Mouse (Mus musculus): ENCODE data around the gene Enox1. TPM values are rescaled to one million over a fixed set of nuclear protein-coding genes. Genes with fewer than 3 reads are reported as not detected.

Enox1 gene
- total RNA-seq, 2 experiments from 2014 or later: 52.0 to 52.2 TPM

DNA sequence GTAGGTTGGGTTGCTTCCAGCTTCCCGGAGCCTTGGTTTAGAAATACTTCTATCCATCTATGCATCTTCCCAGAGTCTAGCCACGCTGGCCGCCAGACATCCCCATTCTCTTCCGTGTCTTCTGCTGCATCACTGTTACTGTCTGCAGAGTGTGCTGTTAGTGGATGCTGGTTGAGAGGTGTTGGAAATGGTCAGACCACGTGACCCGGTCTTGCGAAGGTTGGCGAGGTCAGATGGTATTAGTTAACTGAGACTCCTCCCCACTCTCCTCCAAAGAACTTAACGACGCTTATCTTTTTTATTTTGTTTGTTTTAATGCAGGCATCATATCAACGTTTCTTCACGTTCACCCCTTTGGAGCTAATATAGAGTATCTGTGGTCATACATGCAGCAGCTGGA lies 550.7 kb downstream of the Enox1 start:
- Histone ChIP-seq H3K27ac (no peak overlapping the region; the same call in 1 of the 2 replicates), H3K4me3 (no peak overlapping the region)
- no peak for TF ChIP-seq CTCF (IDR thresholded peaks at IDR 0.05)
- intact Hi-C loops (cut with DNase I): no loop called here
- DNase-seq (ENCODE audit: extremely low spot score in 1 of 2, low spot score in 2 of 2): no peak

- DNase-seq (ENCODE audit: extremely low spot score in 1 of 2, low spot score in 2 of 2): no peak
- TF ChIP-seq CTCF (IDR thresholded peaks at IDR 0.05): peak; percentile 31
- H3K4me3 ChIP-seq: no peak overlapping the region
- H3K27ac ChIP-seq: no peak overlapping the region
- intact Hi-C loops (cut with DNase I): no loop called here
Measured at GRCm38 (mm10) chr14:77708354-77709150, 552.0 kb downstream of the Enox1 start.

GRCm38 (mm10) chr14:77714931-77715535 lies 558.5 kb downstream of the Enox1 start:
- intact Hi-C loops (cut with DNase I): no loop called here
- DNase-seq (ENCODE audit: extremely low spot score in 1 of 2, low spot score in 2 of 2): no peak
- Histone ChIP-seq H3K4me3 (no peak overlapping the region), H3K27ac (no peak overlapping the region)
- TF ChIP-seq CTCF (IDR thresholded peaks at IDR 0.05): no peak

DNA sequence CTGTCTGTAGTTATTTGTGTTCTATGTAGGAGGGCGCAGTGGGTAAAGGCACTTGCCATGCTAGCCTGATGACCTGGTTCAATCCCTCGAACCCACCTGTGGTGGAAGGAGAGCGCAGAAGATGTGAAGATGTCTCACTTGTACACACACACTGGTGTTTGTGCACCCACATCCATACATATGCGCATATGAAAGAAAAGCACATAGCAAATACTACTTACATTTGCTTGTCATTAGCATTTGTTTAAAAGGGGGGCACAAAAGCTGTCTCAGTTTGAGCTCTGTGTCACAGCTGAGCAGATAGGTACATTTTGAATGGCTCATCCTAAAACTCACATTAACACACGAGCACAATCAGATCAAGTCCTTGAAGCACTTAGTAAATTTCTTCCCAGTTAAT lies 560.4 kb downstream of the Enox1 start:
- H3K4me3 ChIP-seq: no peak overlapping the region
- intact Hi-C loops (cut with DNase I): no loop called here
- H3K27ac ChIP-seq: no peak overlapping the region
- no peak for DNase-seq (ENCODE audit: extremely low spot score in 1 of 2, low spot score in 2 of 2)
- TF ChIP-seq CTCF (IDR thresholded peaks at IDR 0.05): no peak

DNA sequence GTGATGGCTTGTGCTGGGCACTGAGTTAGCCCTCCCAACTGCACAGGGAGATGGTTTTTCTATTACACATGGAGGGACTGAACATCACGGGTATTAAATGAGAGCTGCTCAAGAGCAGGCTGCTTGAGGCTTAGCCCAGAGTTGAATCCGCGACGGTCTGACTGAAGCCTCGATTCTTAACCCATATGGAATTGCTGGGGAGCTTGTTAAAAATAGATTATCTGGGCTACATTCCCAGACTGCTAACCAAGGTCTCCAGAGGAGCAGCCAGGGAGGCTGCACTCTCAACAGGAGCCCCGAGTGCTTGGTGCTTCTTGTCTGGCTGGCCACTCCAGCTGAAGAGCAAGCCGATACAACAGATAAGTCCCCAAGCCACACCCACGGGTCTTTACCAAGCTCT lies 562.3 kb downstream of the Enox1 start:
- Histone ChIP-seq H3K4me3 (no peak overlapping the region), H3K27ac (no peak overlapping the region)
- TF ChIP-seq CTCF (IDR thresholded peaks at IDR 0.05): no peak
- intact Hi-C loops (cut with DNase I): no loop called here
- DNase-seq (ENCODE audit: extremely low spot score in 1 of 2, low spot score in 2 of 2): no peak

GRCm38 (mm10) chr14:77738056-77738455 lies 581.5 kb downstream of the Enox1 start:
- intact Hi-C loops (cut with DNase I): no loop called here
- Histone ChIP-seq H3K4me3 (no peak overlapping the region), H3K27ac (no peak overlapping the region)
- no peak for DNase-seq (ENCODE audit: extremely low spot score in 1 of 2, low spot score in 2 of 2)
- no peak for TF ChIP-seq CTCF (IDR thresholded peaks at IDR 0.05)

- no peak for TF ChIP-seq CTCF (IDR thresholded peaks at IDR 0.05)
- intact Hi-C loops (cut with DNase I): no loop called here
- no peak for DNase-seq (ENCODE audit: extremely low spot score in 1 of 2, low spot score in 2 of 2)
- Histone ChIP-seq H3K4me3 (no peak overlapping the region), H3K27ac (no peak overlapping the region)
Measured at GRCm38 (mm10) chr14:77738751-77739365, 582.3 kb downstream of the Enox1 start.

DNA sequence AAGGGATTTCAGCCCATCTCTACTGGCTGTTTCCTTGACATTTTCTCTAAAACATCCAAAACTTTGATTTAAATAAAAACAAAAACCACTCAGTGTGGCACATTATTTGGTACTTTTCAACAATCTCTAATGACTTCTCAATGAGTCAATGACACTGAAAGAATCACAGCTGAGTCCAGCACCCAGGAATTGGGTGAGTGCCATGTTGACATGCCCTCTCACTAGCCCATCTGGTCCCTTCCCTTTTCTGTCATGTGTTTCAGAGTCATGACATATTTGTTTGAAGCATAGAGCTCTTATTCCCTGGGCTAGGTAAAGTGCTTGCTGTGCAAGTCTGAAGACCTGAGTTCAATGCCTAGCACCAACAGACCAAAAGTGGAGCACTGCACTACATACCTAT lies 582.8 kb downstream of the Enox1 start:
- intact Hi-C loops (cut with DNase I): no loop called here
- no peak for TF ChIP-seq CTCF (IDR thresholded peaks at IDR 0.05)
- no peak for DNase-seq (ENCODE audit: extremely low spot score in 1 of 2, low spot score in 2 of 2)
- no peak overlapping the region for H3K4me3 ChIP-seq
- H3K27ac ChIP-seq: no peak overlapping the region

GRCm38 (mm10) chr14:77744638-77745240 lies 588.2 kb downstream of the Enox1 start:
- no peak for TF ChIP-seq CTCF (IDR thresholded peaks at IDR 0.05)
- Histone ChIP-seq H3K4me3 (no peak overlapping the region), H3K27ac (no peak overlapping the region)
- intact Hi-C loops (cut with DNase I): loop anchor here (10.0 kb wide), 2 partner anchors 600 to 750 kb away; no protein-coding TSS in a partner anchor
- peak in 1 of 2 experiments; percentile 19 for DNase-seq (ENCODE audit: extremely low spot score in 1 of 2, low spot score in 2 of 2)

GRCm38 (mm10) chr14:77748920-77749319 lies 592.4 kb downstream of the Enox1 start:
- no peak for DNase-seq (ENCODE audit: extremely low spot score in 1 of 2, low spot score in 2 of 2)

More at GRCm38 (mm10) chr14:77748920-77749319, 592.4 kb downstream of the Enox1 start:
- intact Hi-C loops (cut with DNase I): loop anchor here (10.0 kb wide), 2 partner anchors 604 to 746 kb away; no protein-coding TSS in a partner anchor
- no peak for TF ChIP-seq CTCF (IDR thresholded peaks at IDR 0.05)
- H3K27ac ChIP-seq: no peak overlapping the region
- H3K4me3 ChIP-seq: no peak overlapping the region

Other genes with a start within 250 kb of the Enox1 start
- gene Ccdc122, start 120.0 kb upstream of the Enox1 start, total RNA-seq (2021): 1 to 10 TPM; 1.2 to 1.3 TPM
- 1 to 10 TPM; 4.4 to 4.6 TPM for gene Lacc1, start 119.9 kb upstream of the Enox1 start, total RNA-seq (2021)

Measured in left cerebral cortex, adult 2 months (tissue).